Mouse (Mus musculus): Measurements from ENCODE around the gene Polr2l. TPM values are rescaled to one million over a fixed set of nuclear protein-coding genes. Genes with fewer than 3 reads are reported as not detected.
A peak's percentile ranks its signal among the peaks of the same experiment; 100 is the strongest.

The Polr2l gene
- polyA plus RNA-seq, 1 experiment = 39.3 TPM

GRCm38 (mm10) chr7:141476981-141477370, 2.0 kb upstream of the Polr2l start:
- 4% methylated on average over 7 of the region's 7 CpGs for WGBS
- no peak overlapping the region for H3K4me3 ChIP-seq (ENCODE audit: control insufficient read depth, insufficient read depth, low read length)
- no peak for DNase-seq
- no peaks in the 10 kb centered on the region for H3K36me3 ChIP-seq (ENCODE audit: control insufficient read depth, insufficient read depth, low read length)
- H3K27ac ChIP-seq (ENCODE audit: control insufficient read depth, insufficient read depth, low read length) = no peak overlapping the region
- TF ChIP-seq POLR2A (IDR thresholded peaks at IDR 0.05; ENCODE audit: control insufficient read depth, extremely low read depth, insufficient read depth, low read length, poor library complexity) (no peak), CTCF (IDR thresholded peaks at IDR 0.05; ENCODE audit: borderline replicate concordance, control insufficient read depth, extremely low read depth, insufficient read depth, low read length, poor library complexity) (no peak)
- H3K4me1 ChIP-seq (replicated peaks; ENCODE audit: control insufficient read depth, insufficient read depth, low read length) = peaks cover 42% of the 10 kb centered on the region
- peaks cover 5% of the 10 kb centered on the region; the same call in 1 of the 2 replicates for H3K27me3 ChIP-seq (ENCODE audit: control insufficient read depth, insufficient read depth, low read length)

DNA sequence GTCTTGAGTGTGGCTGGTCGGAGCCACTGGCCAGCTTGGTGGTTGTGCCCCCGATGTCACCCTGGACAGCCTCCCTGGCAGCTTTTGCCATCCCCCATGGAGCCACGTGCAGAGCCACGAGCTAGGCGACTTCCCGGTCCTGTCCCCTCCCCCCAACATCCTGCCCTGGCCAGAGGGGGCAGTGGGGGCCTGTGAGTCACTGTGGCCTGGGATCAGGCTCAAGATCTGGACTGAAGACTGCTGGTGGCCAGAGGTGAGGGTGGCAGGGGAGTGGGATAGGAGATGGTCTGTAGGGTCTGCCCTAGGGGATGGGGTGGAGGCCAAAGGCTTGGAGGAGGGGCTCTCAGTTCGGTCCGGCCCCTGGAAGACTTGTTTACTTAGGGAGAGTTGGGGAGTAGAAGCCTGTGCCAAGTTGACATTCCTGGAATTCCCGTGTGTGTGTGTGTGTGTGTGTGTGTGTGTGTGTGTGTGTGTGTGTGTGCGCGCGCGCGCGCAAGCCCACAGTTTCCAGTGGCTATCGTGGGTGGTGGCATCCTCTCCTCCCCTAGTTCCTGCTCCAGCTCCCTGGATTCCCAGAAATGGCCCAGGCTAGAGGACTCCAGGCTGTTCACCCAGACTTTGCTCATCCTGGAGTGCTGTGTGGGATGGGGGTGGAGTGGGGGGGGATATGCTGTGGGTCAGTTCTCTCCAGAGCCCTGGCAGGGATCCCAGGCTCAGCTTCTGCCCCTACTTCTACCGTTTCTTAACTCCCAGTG, 1.5 kb upstream of the Polr2l start:
- 2% methylated on average over 16 of the region's 17 CpGs for WGBS
- Histone ChIP-seq H3K4me3 (ENCODE audit: control insufficient read depth, insufficient read depth, low read length) (peak overlapping the region; percentile 4; the same call in 1 of the 2 replicates), H3K36me3 (ENCODE audit: control insufficient read depth, insufficient read depth, low read length) (no peaks in the 10 kb centered on the region), H3K27me3 (ENCODE audit: control insufficient read depth, insufficient read depth, low read length) (no peaks in the 10 kb centered on the region; the same call in 1 of the 2 replicates), H3K4me1 (replicated peaks; ENCODE audit: control insufficient read depth, insufficient read depth, low read length) (peaks cover 37% of the 10 kb centered on the region), H3K27ac (ENCODE audit: control insufficient read depth, insufficient read depth, low read length) (no peak overlapping the region)
- DNase-seq = no peak
- TF ChIP-seq CTCF (IDR thresholded peaks at IDR 0.05; ENCODE audit: borderline replicate concordance, control insufficient read depth, extremely low read depth, insufficient read depth, low read length, poor library complexity) (no peak), POLR2A (IDR thresholded peaks at IDR 0.05; ENCODE audit: control insufficient read depth, extremely low read depth, insufficient read depth, low read length, poor library complexity) (no peak)

- no peaks in the 10 kb centered on the region for H3K36me3 ChIP-seq (ENCODE audit: control insufficient read depth, insufficient read depth, low read length)
- TF ChIP-seq POLR2A (IDR thresholded peaks at IDR 0.05; ENCODE audit: control insufficient read depth, extremely low read depth, insufficient read depth, low read length, poor library complexity) = no peak
- TF ChIP-seq CTCF (IDR thresholded peaks at IDR 0.05; ENCODE audit: borderline replicate concordance, control insufficient read depth, extremely low read depth, insufficient read depth, low read length, poor library complexity) = no peak
- DNase-seq = no peak
- 3% methylated on average over 12 of the region's 12 CpGs for WGBS
- H3K4me1 ChIP-seq (replicated peaks; ENCODE audit: control insufficient read depth, insufficient read depth, low read length) = peaks cover 31% of the 10 kb centered on the region
- H3K27me3 ChIP-seq (ENCODE audit: control insufficient read depth, insufficient read depth, low read length) = no peaks in the 10 kb centered on the region
- H3K4me3 ChIP-seq (ENCODE audit: control insufficient read depth, insufficient read depth, low read length) = peak overlapping the region; percentile 70
- H3K27ac ChIP-seq (ENCODE audit: control insufficient read depth, insufficient read depth, low read length) = no peak overlapping the region
Observed at GRCm38 (mm10) chr7:141475805-141476158, 850 bp upstream of the Polr2l start.

GRCm38 (mm10) chr7:141474160-141474559, 772 bp downstream of the Polr2l start:
- TF ChIP-seq POLR2A (IDR thresholded peaks at IDR 0.05; ENCODE audit: control insufficient read depth, extremely low read depth, insufficient read depth, low read length, poor library complexity) = no peak
- no peaks in the 10 kb centered on the region for H3K27me3 ChIP-seq (ENCODE audit: control insufficient read depth, insufficient read depth, low read length)
- H3K36me3 ChIP-seq (ENCODE audit: control insufficient read depth, insufficient read depth, low read length) = 0 out of 2 replicates have a peak, but pooled peaks cover 3% of the 10 kb centered on the region
- H3K4me3 ChIP-seq (ENCODE audit: control insufficient read depth, insufficient read depth, low read length) = peak overlapping the region; percentile 70
- H3K27ac ChIP-seq (ENCODE audit: control insufficient read depth, insufficient read depth, low read length) = no peak overlapping the region
- 8% methylated on average over 5 of the region's 5 CpGs for whole genome bisulfite sequencing
- no peak for DNase-seq
- H3K4me1 ChIP-seq (replicated peaks; ENCODE audit: control insufficient read depth, insufficient read depth, low read length) = peaks cover 32% of the 10 kb centered on the region

DNA sequence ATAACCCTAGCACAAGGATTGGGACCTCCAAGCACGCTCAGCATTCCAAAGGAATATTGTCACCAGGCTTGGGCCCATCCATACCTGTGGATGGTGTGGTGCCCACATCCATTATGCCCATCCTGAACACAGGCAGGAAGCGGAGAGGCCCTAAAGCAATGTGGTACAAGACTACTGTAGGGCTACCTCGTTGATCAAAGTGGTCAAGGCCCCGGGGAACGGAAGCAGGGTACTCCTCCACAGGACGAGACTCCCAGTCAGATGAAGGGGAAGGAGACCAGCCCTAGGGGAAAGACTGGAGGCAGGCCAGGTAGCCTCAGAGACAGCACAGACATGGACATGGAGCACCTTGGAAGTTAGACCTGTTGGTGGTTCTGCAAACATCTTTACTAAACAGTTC, 2.2 kb downstream of the Polr2l start:
- 0 out of 2 replicates have a peak, but pooled peaks cover 3% of the 10 kb centered on the region for H3K36me3 ChIP-seq (ENCODE audit: control insufficient read depth, insufficient read depth, low read length)
- WGBS = 93% methylated on average over 6 of the region's 6 CpGs
- H3K4me1 ChIP-seq (replicated peaks; ENCODE audit: control insufficient read depth, insufficient read depth, low read length) = peaks cover 38% of the 10 kb centered on the region
- no peak overlapping the region for H3K27ac ChIP-seq (ENCODE audit: control insufficient read depth, insufficient read depth, low read length)
- no peak overlapping the region for H3K4me3 ChIP-seq (ENCODE audit: control insufficient read depth, insufficient read depth, low read length)
- TF ChIP-seq CTCF (IDR thresholded peaks at IDR 0.05; ENCODE audit: borderline replicate concordance, control insufficient read depth, extremely low read depth, insufficient read depth, low read length, poor library complexity) = no peak
- TF ChIP-seq POLR2A (IDR thresholded peaks at IDR 0.05; ENCODE audit: control insufficient read depth, extremely low read depth, insufficient read depth, low read length, poor library complexity) = no peak
- H3K27me3 ChIP-seq (ENCODE audit: control insufficient read depth, insufficient read depth, low read length) = no peaks in the 10 kb centered on the region
- DNase-seq = no peak

DNA sequence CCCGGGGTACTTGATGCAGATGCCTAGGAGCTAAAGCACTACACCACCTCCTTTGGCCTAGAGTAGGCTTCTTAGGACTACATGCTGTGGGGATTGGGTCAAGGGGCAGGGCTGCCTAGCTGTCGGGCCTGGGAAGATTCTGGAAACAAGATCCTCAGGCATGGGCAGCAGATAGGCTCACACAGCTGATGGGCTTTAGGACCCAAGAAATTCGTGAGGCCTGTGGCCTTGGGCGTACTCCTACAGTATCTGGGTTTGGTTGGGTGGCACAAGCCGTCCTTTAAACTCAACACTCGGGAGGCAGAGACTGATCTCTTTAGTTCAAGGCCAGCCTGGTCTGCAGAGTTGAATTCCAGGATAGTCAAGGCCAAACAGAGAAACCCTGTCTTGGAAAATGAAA, 2.7 kb downstream of the Polr2l start:
- no peak for DNase-seq
- WGBS = 94% methylated on average over 6 of the region's 6 CpGs
- Histone ChIP-seq H3K36me3 (ENCODE audit: control insufficient read depth, insufficient read depth, low read length) (0 out of 2 replicates have a peak, but pooled peaks cover 3% of the 10 kb centered on the region), H3K4me1 (replicated peaks; ENCODE audit: control insufficient read depth, insufficient read depth, low read length) (peaks cover 38% of the 10 kb centered on the region), H3K27me3 (ENCODE audit: control insufficient read depth, insufficient read depth, low read length) (no peaks in the 10 kb centered on the region), H3K4me3 (ENCODE audit: control insufficient read depth, insufficient read depth, low read length) (no peak overlapping the region), H3K27ac (ENCODE audit: control insufficient read depth, insufficient read depth, low read length) (no peak overlapping the region)
- TF ChIP-seq POLR2A (IDR thresholded peaks at IDR 0.05; ENCODE audit: control insufficient read depth, extremely low read depth, insufficient read depth, low read length, poor library complexity) (no peak), CTCF (IDR thresholded peaks at IDR 0.05; ENCODE audit: borderline replicate concordance, control insufficient read depth, extremely low read depth, insufficient read depth, low read length, poor library complexity) (no peak)

Measured in thymus, adult 2 months (tissue).